Mouse (Mus musculus) cerebellum, adult 2 months (tissue): Measurements from ENCODE around the gene Ptgs2.

Experiments
- CTCF ChIP-seq: fragments of 200-500 bp; IDR thresholded peaks from 2 replicates; pipeline ENCODE4 v1.5.1; 2011; ENCODE audit warnings: low read depth, mild to moderate bottlenecking, control low read depth, low read length, moderate library complexity, borderline replicate concordance; ENCODE audit not compliant: insufficient read depth
- POLR2A ChIP-seq: fragments of 200-500 bp; IDR thresholded peaks from 2 replicates; pipeline ENCODE4 v1.6.1; 2011; ENCODE audit warnings: low read length, control low read depth, borderline replicate concordance; ENCODE audit not compliant: insufficient read depth

DNA sequence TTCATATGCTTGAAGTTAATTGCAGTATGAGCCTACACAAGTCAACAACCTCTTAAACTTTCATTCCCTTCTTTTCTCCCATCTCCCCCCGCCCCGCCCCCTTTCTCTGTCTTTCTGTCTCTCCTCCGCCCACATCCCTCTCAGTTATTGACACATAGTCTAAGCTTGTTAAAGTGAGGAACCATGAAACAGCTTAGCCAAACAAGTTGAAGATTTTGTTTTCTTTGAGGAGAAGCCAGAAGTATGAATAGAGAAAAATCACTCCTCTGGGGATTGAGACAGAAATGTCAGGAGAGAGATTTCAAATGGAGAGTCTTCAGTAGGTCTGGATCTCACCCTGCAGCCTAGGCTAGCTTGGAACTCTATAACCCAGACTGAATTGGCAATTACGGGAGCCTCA, 47.4 kb downstream of the Ptgs2 start:
- TF ChIP-seq POLR2A = no peak
- TF ChIP-seq CTCF = no peak
